Mouse (Mus musculus) cerebellum, adult 2 months (tissue): ENCODE data around the gene BC107364.
"Not testable (repeated sequence)": the region's sequence is repeated elsewhere in the genome, so short reads cannot be mapped to it uniquely, and the experiment has no call there.

Experiments used
- CTCF ChIP-seq: fragments of 200-500 bp; IDR thresholded peaks from 2 replicates; pipeline ENCODE4 v1.5.1; 2011; ENCODE audit warnings: low read depth, mild to moderate bottlenecking, control low read depth, low read length, moderate library complexity, borderline replicate concordance; ENCODE audit not compliant: insufficient read depth
- POLR2A ChIP-seq: fragments of 200-500 bp; IDR thresholded peaks from 2 replicates; pipeline ENCODE4 v1.6.1; 2011; ENCODE audit warnings: low read length, control low read depth, borderline replicate concordance; ENCODE audit not compliant: insufficient read depth

DNA sequence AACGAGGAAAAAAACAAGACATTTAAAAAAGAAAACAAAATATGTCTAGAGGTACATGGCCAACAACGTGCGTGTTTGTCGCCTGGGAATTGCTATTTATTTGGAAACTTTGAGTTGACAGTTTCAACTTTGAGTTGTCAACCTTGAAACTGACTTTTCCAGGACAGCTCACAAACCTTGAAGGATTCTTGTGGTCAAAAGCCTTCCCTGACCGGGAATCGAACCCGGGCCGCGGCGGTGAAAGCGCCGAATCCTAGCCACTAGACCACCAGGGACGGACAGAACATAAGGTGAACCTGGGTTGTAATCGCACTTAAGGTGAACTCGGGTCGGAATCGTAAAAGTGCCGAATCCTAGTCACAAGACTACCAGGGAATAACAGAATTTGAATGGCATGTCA lies 64.9 kb downstream of the BC107364 start:
- not testable (repeated sequence) for TF ChIP-seq CTCF, POLR2A
